ENCODE assay signal across 25 mouse cellular contexts in genomic region chr5:128571706-128572105, GRCm38 (mm10). TPM values are rescaled to one million over a fixed set of nuclear protein-coding genes. Genes with fewer than 3 reads are reported as not detected.
DNase-seq lines count a peak whose midpoint lies in the region; ATAC-seq lines count a peak whose summit lies in the region.
"Had no signal": no experiment of that assay in that cellular context is flagged by ENCODE, and none has a peak within 500 bp of the region (broad histone marks: within the 10 kb centered on the region; RNA-seq: fewer than 3 reads in every experiment).

No protein-coding gene starts in this region.

- no peaks in the 10 kb centered on the region for H3K27me3 ChIP-seq in embryonic facial prominence, embryonic 14.5 days (replicated peaks; ENCODE audit: control insufficient read depth, insufficient read depth, low read length)
- H3K27me3 ChIP-seq in embryonic facial prominence, embryonic 10.5 days (replicated peaks; ENCODE audit: low read depth, poor library complexity, severe bottlenecking): no peaks in the 10 kb centered on the region
- H3K27me3 ChIP-seq in embryonic facial prominence, embryonic 15.5 days: no peaks in the 10 kb centered on the region
- H3K27me3 ChIP-seq: forebrain, embryonic 15.5 days; heart, embryonic 12.5 days; heart, embryonic 15.5 days had no signal

- 54% methylated on average over 8 of the region's 8 CpGs for WGBS in embryonic facial prominence, embryonic 14.5 days
- WGBS in embryonic facial prominence, embryonic 10.5 days: 70% methylated on average over 8 of the region's 8 CpGs
- WGBS in embryonic facial prominence, embryonic 15.5 days: 43% methylated on average over 8 of the region's 8 CpGs

- DNase-seq in embryonic facial prominence, embryonic 14.5 days (ENCODE audit: low spot score): peak; percentile 70
- DNase-seq in embryonic facial prominence, embryonic 10.5 days (ENCODE audit: low spot score): no peak
- peak; percentile 39 for DNase-seq in urinary bladder, postnatal 14 days (ENCODE audit: low spot score)
- no peak for DNase-seq in urinary bladder, postnatal 10 days (ENCODE audit: low spot score)
- no peak for DNase-seq in lung, postnatal 10 days
- DNase-seq: adrenal gland, adult 2 months; adrenal gland, postnatal 14 days; cerebellum, adult 11 months; cerebellum, adult 2 months; cerebellum, adult 9-11 months; cerebellum, postnatal 25 days; gastrocnemius, postnatal 25 days; heart, adult 18-20 months; heart, postnatal 10 days; heart, postnatal 36 days had no signal

- no peak overlapping the region for H3K4me2 ChIP-seq in embryonic facial prominence, embryonic 14.5 days (ENCODE audit: low read depth, low read length)
- no peak overlapping the region for H3K4me2 ChIP-seq in embryonic facial prominence, embryonic 15.5 days (replicated peaks)
- H3K4me2 ChIP-seq: forebrain, embryonic 12.5 days; forebrain, embryonic 15.5 days; heart, embryonic 12.5 days; heart, embryonic 15.5 days; hindbrain, embryonic 14.5 days had no signal

- H3K9ac ChIP-seq in embryonic facial prominence, embryonic 14.5 days (ENCODE audit: low read depth, low read length): no peak overlapping the region
- H3K9ac ChIP-seq in embryonic facial prominence, embryonic 15.5 days: no peak overlapping the region
- H3K9ac ChIP-seq: forebrain, embryonic 12.5 days; forebrain, embryonic 15.5 days; heart, embryonic 12.5 days; heart, embryonic 15.5 days; hindbrain, embryonic 14.5 days had no signal

- no peak overlapping the region for H3K27ac ChIP-seq in embryonic facial prominence, embryonic 14.5 days (replicated peaks; ENCODE audit: low read depth, low read length)
- no peak overlapping the region for H3K27ac ChIP-seq in embryonic facial prominence, embryonic 10.5 days (replicated peaks)
- 0 out of 2 replicates have a peak overlapping the region, but pooled peaks have one; percentile 8 for H3K27ac ChIP-seq in embryonic facial prominence, embryonic 15.5 days (replicated peaks)
- H3K27ac ChIP-seq: forebrain, embryonic 12.5 days; forebrain, embryonic 15.5 days; heart, embryonic 15.5 days; hindbrain, embryonic 14.5 days; hindbrain, postnatal 0 days had no signal

- no peaks in the 10 kb centered on the region for H3K9me3 ChIP-seq in embryonic facial prominence, embryonic 14.5 days (ENCODE audit: control insufficient read depth, low read length)
- H3K9me3 ChIP-seq in embryonic facial prominence, embryonic 10.5 days: peaks cover 5% of the 10 kb centered on the region; the same call in 1 of the 2 replicates
- H3K9me3 ChIP-seq in embryonic facial prominence, embryonic 15.5 days (replicated peaks): no peaks in the 10 kb centered on the region
- H3K9me3 ChIP-seq: forebrain, embryonic 15.5 days; heart, embryonic 15.5 days had no signal

- H3K4me3 ChIP-seq in embryonic facial prominence, embryonic 14.5 days (ENCODE audit: low read depth, low read length): no peak overlapping the region
- no peak overlapping the region for H3K4me3 ChIP-seq in embryonic facial prominence, embryonic 10.5 days
- H3K4me3 ChIP-seq in embryonic facial prominence, embryonic 15.5 days (replicated peaks): no peak overlapping the region
- H3K4me3 ChIP-seq: erythroblast, embryonic 14.5 days; forebrain, embryonic 12.5 days; forebrain, embryonic 15.5 days; heart, embryonic 12.5 days; heart, embryonic 15.5 days; hindbrain, embryonic 10.5 days had no signal

- H3K36me3 ChIP-seq in embryonic facial prominence, embryonic 14.5 days (ENCODE audit: control insufficient read depth, insufficient read depth, low read length): no peaks in the 10 kb centered on the region
- H3K36me3 ChIP-seq in embryonic facial prominence, embryonic 10.5 days (replicated peaks): no peaks in the 10 kb centered on the region
- no peaks in the 10 kb centered on the region for H3K36me3 ChIP-seq in embryonic facial prominence, embryonic 15.5 days
- H3K36me3 ChIP-seq: forebrain, embryonic 12.5 days; forebrain, embryonic 15.5 days; heart, embryonic 12.5 days; heart, embryonic 15.5 days; hindbrain, embryonic 10.5 days had no signal

- H3K4me1 ChIP-seq in embryonic facial prominence, embryonic 14.5 days (ENCODE audit: control insufficient read depth, insufficient read depth, low read length): peaks cover 10% of the 10 kb centered on the region; the same call in 1 of the 2 replicates
- peaks cover 47% of the 10 kb centered on the region for H3K4me1 ChIP-seq in embryonic facial prominence, embryonic 10.5 days
- H3K4me1 ChIP-seq in embryonic facial prominence, embryonic 15.5 days: peaks cover 24% of the 10 kb centered on the region
- H3K4me1 ChIP-seq: forebrain, embryonic 15.5 days; heart, embryonic 12.5 days; heart, embryonic 15.5 days had no signal

- ATAC-seq in embryonic facial prominence, embryonic 14.5 days (ENCODE audit: low read depth): peak; percentile 31; the same call in 1 of the 2 replicates
- ATAC-seq in embryonic facial prominence, embryonic 15.5 days (ENCODE audit: insufficient number of reproducible peaks, low FRiP score, low TSS enrichment, low read depth): no peak
- ATAC-seq: forebrain, embryonic 15.5 days; hindbrain, postnatal 0 days; inflammation-experienced regulatory T-cells, adult 6 months had no signal

RNA-seq across cellular contexts. Expression of gene Fzd10, which starts 28.9 kb away (rescaled TPM):
- 4.7 and 7.6 TPM in 2 replicates for polyA plus RNA-seq in embryonic facial prominence, embryonic 14.5 days (2014; fragmentation: Nextera tagmentation; extraction: Ambion mirVana)
- 3.1 and 4.3 TPM in 2 replicates for polyA plus RNA-seq in embryonic facial prominence, embryonic 10.5 days (2016; fragmentation: Nextera tagmentation; extraction: Ambion mirVana)
- 9.0 and 10.4 TPM in 2 replicates for polyA plus RNA-seq in embryonic facial prominence, embryonic 15.5 days (2015; fragmentation: Nextera tagmentation; extraction: Ambion mirVana)
- polyA plus RNA-seq: erythroblast, embryonic 14.5 days; inflammation-experienced regulatory T-cells, adult 6 months had no signal

Comparison
In these comparisons a context has a peak if more than half of its experiments do, and no peak if none do; other contexts are left out.
1. DNase-seq: peak in embryonic facial prominence, embryonic 14.5 days (single experiment) and urinary bladder, postnatal 14 days (single experiment); none in embryonic facial prominence, embryonic 10.5 days (single experiment), urinary bladder, postnatal 10 days (single experiment) and lung, postnatal 10 days (single experiment).